Comparison of ENCODE assay signal across 26 mouse cellular contexts in genomic region chr15:95276556-95276955, GRCm38 (mm10).
A peak's percentile ranks its signal among the peaks of the same experiment; 100 is the strongest.
DNase-seq lines count a peak whose midpoint lies in the region; ATAC-seq and TF ChIP-seq lines count a peak whose summit lies in the region.
"Had no signal": no experiment of that assay in that cellular context is flagged by ENCODE, and none has a peak within 500 bp of the region (broad histone marks: within the 10 kb centered on the region; RNA-seq: fewer than 3 reads in every experiment).

No protein-coding gene starts in this region.

- H3K9ac ChIP-seq in midbrain, embryonic 11.5 days (ENCODE audit: low read length): no peak overlapping the region
- H3K9ac ChIP-seq: embryonic facial prominence, embryonic 12.5 days; hindbrain, embryonic 12.5 days; limb, embryonic 12.5 days; lung, embryonic 15.5 days; midbrain, embryonic 12.5 days had no signal

- no peak overlapping the region for H3ac ChIP-seq in C2C12 (ENCODE audit: control insufficient read depth, insufficient read length, low read depth)

- WGBS in midbrain, embryonic 11.5 days: 96% methylated on average over 3 of the region's 3 CpGs

- H3K4me1 ChIP-seq in midbrain, embryonic 11.5 days (ENCODE audit: control insufficient read depth, insufficient read depth, low read length): no peaks in the 10 kb centered on the region
- H3K4me1 ChIP-seq: embryonic facial prominence, embryonic 12.5 days; hindbrain, embryonic 12.5 days; lung, embryonic 15.5 days had no signal

- H3K36me3 ChIP-seq in C2C12 (ENCODE audit: control insufficient read depth, insufficient read depth): no peaks in the 10 kb centered on the region
- no peaks in the 10 kb centered on the region for H3K36me3 ChIP-seq in midbrain, embryonic 11.5 days (ENCODE audit: control insufficient read depth, insufficient read depth, low read length)
- H3K36me3 ChIP-seq: embryonic facial prominence, embryonic 12.5 days; hindbrain, embryonic 12.5 days; limb, embryonic 12.5 days; lung, embryonic 15.5 days; midbrain, embryonic 12.5 days had no signal

- no peak for TF ChIP-seq CTCF in C2C12 (IDR thresholded peaks at IDR 0.05; ENCODE audit: control insufficient read depth, insufficient read depth, insufficient read length)

- H3K9me3 ChIP-seq in midbrain, embryonic 11.5 days (ENCODE audit: control insufficient read depth, low read length): no peaks in the 10 kb centered on the region
- H3K9me3 ChIP-seq: embryonic facial prominence, embryonic 12.5 days; hindbrain, embryonic 12.5 days; limb, embryonic 12.5 days; lung, embryonic 15.5 days; midbrain, embryonic 12.5 days had no signal

- no peak overlapping the region for H3K4me3 ChIP-seq in C2C12 (ENCODE audit: insufficient read depth, poor library complexity, severe bottlenecking)
- no peak overlapping the region for H3K4me3 ChIP-seq in midbrain, embryonic 11.5 days (ENCODE audit: low read depth, low read length)
- H3K4me3 ChIP-seq: embryonic facial prominence, embryonic 12.5 days; hindbrain, embryonic 12.5 days; limb, embryonic 12.5 days; lung, embryonic 15.5 days; midbrain, embryonic 12.5 days had no signal

- H3K79me2 ChIP-seq in C2C12 (ENCODE audit: control insufficient read depth, insufficient read depth): no peaks in the 10 kb centered on the region

- no peak for ATAC-seq in CD4-positive, CD25-positive, alpha-beta regulatory T cell, adult 4 months
- ATAC-seq in midbrain, embryonic 11.5 days (ENCODE audit: low FRiP score): no peak
- ATAC-seq: activated CD4-positive, CD25-positive, alpha-beta regulatory T cell, adult 4 months; forebrain, embryonic 14.5 days; intestine, postnatal 0 days had no signal

- H3K27ac ChIP-seq in midbrain, embryonic 11.5 days (ENCODE audit: low read depth, low read length): no peak overlapping the region
- H3K27ac ChIP-seq: embryonic facial prominence, embryonic 12.5 days; hindbrain, embryonic 12.5 days; limb, embryonic 12.5 days; lung, embryonic 15.5 days; midbrain, embryonic 12.5 days had no signal

- peak; percentile 5 for DNase-seq in CD4-positive, CD25-positive, alpha-beta regulatory T cell, adult 2 months (ENCODE audit: low read depth, low spot score)
- peak; percentile 55 for DNase-seq in MN1 (ENCODE audit: low spot score)
- DNase-seq in brain, adult 2 months (ENCODE audit: low read depth, low spot score): peak; percentile 61
- no peak for DNase-seq in lung, postnatal 25 days (ENCODE audit: low spot score)
- DNase-seq in lung, postnatal 36 days: no peak
- DNase-seq in midbrain, embryonic 11.5 days (ENCODE audit: low spot score, missing footprints): no peak
- DNase-seq: adrenal gland, adult 2 months; cerebellum, adult 11-12 months; cerebellum, adult 9-11 months; embryo, embryonic 11 days; gastrocnemius, postnatal 14 days; heart, postnatal 36 days; kidney, postnatal 25 days; retina, postnatal 1 day; right cerebral cortex, postnatal 14 days had no signal

- no peaks in the 10 kb centered on the region for H3K79me3 ChIP-seq in C2C12 (ENCODE audit: low read depth)

- H3K4me2 ChIP-seq in midbrain, embryonic 11.5 days: no peak overlapping the region
- H3K4me2 ChIP-seq: embryonic facial prominence, embryonic 12.5 days; heart, embryonic 11.5 days; hindbrain, embryonic 12.5 days; limb, embryonic 12.5 days; lung, embryonic 15.5 days; midbrain, embryonic 12.5 days had no signal

- no peaks in the 10 kb centered on the region for H3K27me3 ChIP-seq in C2C12 (ENCODE audit: control insufficient read depth, insufficient read depth, insufficient read length)
- H3K27me3 ChIP-seq in midbrain, embryonic 11.5 days (ENCODE audit: control insufficient read depth, insufficient read depth, low read length): no peaks in the 10 kb centered on the region
- H3K27me3 ChIP-seq: embryonic facial prominence, embryonic 12.5 days; hindbrain, embryonic 12.5 days; limb, embryonic 12.5 days; lung, embryonic 15.5 days; midbrain, embryonic 12.5 days had no signal

TF ChIP-seq in C2C12, 6 proteins besides CTCF, POLR2A, EP300 and RAD21:
- TF ChIP-seq CEBPB (IDR thresholded peaks at IDR 0.05; ENCODE audit: low read depth) (no peak), FOSL1 (IDR thresholded peaks at IDR 0.05; ENCODE audit: insufficient read depth, low read length, poor library complexity, severe bottlenecking) (peak; percentile 99)

Comparison
In these comparisons a context has a peak if more than half of its experiments do, and no peak if none do; other contexts are left out.
1. DNase-seq: peak in CD4-positive, CD25-positive, alpha-beta regulatory T cell, adult 2 months (single experiment), MN1 (single experiment) and brain, adult 2 months (single experiment); none in lung, postnatal 25 days (single experiment), lung, postnatal 36 days (single experiment) and midbrain, embryonic 11.5 days (single experiment).